Mouse (Mus musculus): ENCODE measurements around the gene Tm7sf2. TPM values are rescaled to one million over a fixed set of nuclear protein-coding genes. Genes with fewer than 3 reads are reported as not detected.

Tm7sf2 gene
- total and polyA plus RNA-seq, 3 experiments: 7.6 to 13.1 TPM; not detected in 1

DNA sequence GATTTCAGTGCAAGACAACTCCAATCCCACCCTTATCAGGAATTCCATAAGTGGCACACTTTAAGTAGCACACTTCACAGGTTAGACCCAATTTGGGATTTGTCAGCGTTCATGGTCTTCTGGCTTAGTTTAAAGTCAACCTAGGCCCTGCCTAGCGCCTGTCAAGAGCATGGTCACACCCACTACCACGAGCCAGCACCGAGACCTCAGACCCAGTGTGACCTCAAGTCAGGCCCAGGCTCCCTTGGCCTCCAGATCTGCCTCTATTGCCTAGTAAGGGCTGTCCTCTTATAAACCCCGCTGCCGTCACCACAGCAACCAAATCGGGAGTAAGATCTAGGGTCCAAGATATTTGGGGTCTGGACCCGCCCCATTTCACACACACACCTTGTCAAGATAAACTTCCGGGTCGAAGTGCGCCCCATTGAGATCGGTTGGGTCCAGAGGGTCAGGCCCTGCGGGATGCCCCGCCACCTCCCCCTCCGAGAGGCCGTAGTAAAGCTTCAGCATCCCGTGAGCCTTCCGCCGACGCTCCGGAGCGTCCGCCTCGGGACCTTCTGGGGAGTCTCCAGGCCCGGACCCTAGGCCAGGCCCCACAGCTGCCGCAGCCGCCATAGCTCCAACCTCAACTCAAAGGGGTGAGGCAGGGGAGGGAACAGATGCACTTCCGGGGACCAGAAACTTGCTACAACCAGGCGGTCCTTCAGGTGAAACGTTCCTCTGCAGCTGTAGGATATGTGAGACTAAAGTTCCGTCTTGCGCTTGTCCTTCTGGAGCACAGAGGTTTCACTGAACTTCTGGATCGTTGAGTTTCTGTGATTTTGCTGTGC is 8.6 kb upstream of the Tm7sf2 start, which contains the start of gene Vps51 (continued):
- TF ChIP-seq SMC3 (IDR thresholded peaks at IDR 0.05; ENCODE audit: low read depth, low read length) (no peak; the same call in 1 of the 2 replicates), POLR2A (IDR thresholded peaks at IDR 0.05; ENCODE audit: control insufficient read depth in 1 of 2, insufficient read depth in 1 of 2, low read depth in 1 of 2, low read length in 2 of 2, poor library complexity in 1 of 2) (peak; percentile 62 to 76; a peak in 3 of 4 replicates), GABPA (IDR thresholded peaks at IDR 0.05; ENCODE audit: low read depth, low read length) (no peak), ZC3H11A (IDR thresholded peaks at IDR 0.05; ENCODE audit: low read depth, low read length) (0 out of 2 replicates have a peak, but pooled peaks have one; percentile 2), ELF1 (IDR thresholded peaks at IDR 0.05; ENCODE audit: low read depth, low read length) (peak; percentile 89)

DNA sequence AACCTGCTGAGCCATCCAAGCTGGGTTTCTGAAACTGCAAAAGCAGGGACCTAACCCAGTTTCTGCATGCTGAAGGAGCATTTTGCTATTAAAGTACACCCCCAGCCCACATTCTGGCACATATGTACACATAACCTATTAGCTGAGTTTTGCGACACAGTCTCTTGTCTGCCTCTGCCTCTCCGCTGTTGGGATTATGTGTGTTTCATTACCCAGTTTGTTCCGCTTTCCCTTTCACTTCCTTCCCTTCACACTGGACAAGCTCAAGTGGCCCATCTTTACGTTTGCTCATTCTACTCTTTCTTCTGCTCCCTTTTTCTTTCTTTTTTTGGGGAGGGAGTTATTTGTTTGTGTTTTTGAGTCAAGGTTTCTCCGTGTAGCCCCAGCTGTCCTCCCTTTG is 5.7 kb upstream of the Tm7sf2 start:
- TF ChIP-seq ZC3H11A (IDR thresholded peaks at IDR 0.05; ENCODE audit: low read depth, low read length): no peak
- TF ChIP-seq USF1 (IDR thresholded peaks at IDR 0.05; ENCODE audit: low read depth, low read length): no peak
- TF ChIP-seq EP300 (IDR thresholded peaks at IDR 0.05; ENCODE audit: low read depth in 1 of 2, low read length in 2 of 2): no peak
- TF ChIP-seq UBTF (IDR thresholded peaks at IDR 0.05; ENCODE audit: borderline replicate concordance, insufficient read depth, low read depth, low read length): no peak
- TF ChIP-seq TBP (IDR thresholded peaks at IDR 0.05; ENCODE audit: low read depth, low read length): no peak
- Histone ChIP-seq H3K4me3 (ENCODE audit: control insufficient read depth in 1 of 2, insufficient read depth in 1 of 2, low read depth in 2 of 2, low read length in 2 of 2) (no peak overlapping the region), H3K9me3 (replicated peaks; ENCODE audit: insufficient read depth, low read length) (no peaks in the 10 kb centered on the region), H3K4me1 (ENCODE audit: control insufficient read depth in 1 of 2, insufficient read depth in 2 of 2, low read length in 2 of 2) (peaks cover 0 to 7% of the 10 kb centered on the region in 2 experiments; a peak in 2 of 4 replicates), H3K27me3 (ENCODE audit: control insufficient read depth in 1 of 2, insufficient read depth in 2 of 2, low read length in 2 of 2) (no peaks in the 10 kb centered on the region), H3K27ac (ENCODE audit: control insufficient read depth, low read depth, low read length) (no peak overlapping the region), H3K36me3 (ENCODE audit: control insufficient read depth in 1 of 2, insufficient read depth in 2 of 2, low read length in 2 of 2) (peaks cover 0 to 4% of the 10 kb centered on the region in 2 experiments; a peak in 1 of 4 replicates), H3K9ac (ENCODE audit: control insufficient read depth, low read depth, low read length, poor library complexity, severe bottlenecking) (no peak overlapping the region), H3K79me2 (ENCODE audit: control insufficient read depth, insufficient read depth, low read length, poor library complexity) (peaks cover 12% of the 10 kb centered on the region)
- no peak for DNase-seq (ENCODE audit: low read depth, low spot score)

DNA sequence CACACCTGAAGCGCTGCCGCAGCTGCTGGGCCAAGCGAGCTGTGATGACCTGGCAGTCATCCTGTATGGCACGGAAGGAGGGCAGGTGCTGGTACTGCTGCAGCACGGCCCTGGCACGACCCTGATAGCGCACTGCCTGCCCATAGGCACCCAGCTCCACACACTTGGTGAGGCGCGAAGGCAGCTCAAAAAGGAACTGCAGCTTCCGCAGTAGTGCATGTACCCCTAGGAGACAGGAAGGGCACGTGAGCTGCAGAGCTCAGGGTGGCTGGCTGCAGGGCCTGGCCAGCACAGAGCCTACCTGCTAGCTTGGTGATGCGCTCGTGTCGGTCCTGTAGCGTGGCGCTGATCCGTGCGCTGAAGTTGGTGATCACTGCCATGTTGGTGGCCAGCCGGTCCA is 3.1 kb upstream of the Tm7sf2 start:
- Histone ChIP-seq H3K9me3 (replicated peaks; ENCODE audit: insufficient read depth, low read length) (no peaks in the 10 kb centered on the region), H3K27me3 (ENCODE audit: control insufficient read depth in 1 of 2, insufficient read depth in 2 of 2, low read length in 2 of 2) (no peaks in the 10 kb centered on the region), H3K27ac (ENCODE audit: control insufficient read depth, low read depth, low read length) (no peak overlapping the region), H3K79me2 (ENCODE audit: control insufficient read depth, insufficient read depth, low read length, poor library complexity) (peaks cover 7% of the 10 kb centered on the region), H3K9ac (ENCODE audit: control insufficient read depth, low read depth, low read length, poor library complexity, severe bottlenecking) (no peak overlapping the region), H3K4me1 (ENCODE audit: control insufficient read depth in 1 of 2, insufficient read depth in 2 of 2, low read length in 2 of 2) (peaks cover 0 to 13% of the 10 kb centered on the region in 2 experiments; a peak in 3 of 4 replicates), H3K4me3 (ENCODE audit: control insufficient read depth in 1 of 2, insufficient read depth in 1 of 2, low read depth in 2 of 2, low read length in 2 of 2) (no peak overlapping the region), H3K36me3 (ENCODE audit: control insufficient read depth in 1 of 2, insufficient read depth in 2 of 2, low read length in 2 of 2) (peaks cover 0 to 2% of the 10 kb centered on the region in 2 experiments; a peak in 1 of 4 replicates)
- TF ChIP-seq ZMIZ1 (IDR thresholded peaks at IDR 0.05; ENCODE audit: low read depth, low read length): no peak
- no peak for TF ChIP-seq JUND (IDR thresholded peaks at IDR 0.05; ENCODE audit: low read depth, low read length)
- no peak for TF ChIP-seq TBP (IDR thresholded peaks at IDR 0.05; ENCODE audit: low read depth, low read length)
- TF ChIP-seq MAZ (IDR thresholded peaks at IDR 0.05; ENCODE audit: low read depth, low read length): no peak
- no peak for TF ChIP-seq BHLHE40 (IDR thresholded peaks at IDR 0.05; ENCODE audit: borderline replicate concordance, low read depth, low read length)
- TF ChIP-seq SIN3A (IDR thresholded peaks at IDR 0.05; ENCODE audit: low read length): no peak
- DNase-seq (ENCODE audit: low read depth, low spot score): no peak

All from MEL (cell line).